Mouse (Mus musculus): ENCODE measurements around the gene Parp4. TPM values are rescaled to one million over a fixed set of nuclear protein-coding genes. Genes with fewer than 3 reads are reported as not detected.

Gene Parp4
- polyA plus RNA-seq, 1 experiment: 7.6 TPM

GRCm38 (mm10) chr14:56697836-56698235, 122.4 kb downstream of the Parp4 start:
- H3K4me3 ChIP-seq (ENCODE audit: extremely low read depth, insufficient read depth, insufficient read length): no peak overlapping the region
- 96% methylated on average over 5 of the region's 5 CpGs for WGBS
- peaks cover 36% of the 10 kb centered on the region for H3K36me3 ChIP-seq (ENCODE audit: control insufficient read depth, insufficient read depth, low read length)
- H3K4me1 ChIP-seq (ENCODE audit: control insufficient read depth, insufficient read depth, insufficient read length): no peaks in the 10 kb centered on the region
- H3K27ac ChIP-seq (ENCODE audit: insufficient read depth, low read length): no peak overlapping the region
- DNase-seq (ENCODE audit: low read depth in 1 of 2, low spot score in 2 of 2): no peak
- H3K27me3 ChIP-seq (ENCODE audit: control insufficient read depth, insufficient read depth, low read length): no peaks in the 10 kb centered on the region
- TF ChIP-seq CTCF (IDR thresholded peaks at IDR 0.05; ENCODE audit: extremely low read depth, insufficient read depth, insufficient read length, insufficient replicate concordance) (no peak), POLR2A (IDR thresholded peaks at IDR 0.05; ENCODE audit: low read depth, low read length) (no peak)

- Histone ChIP-seq H3K4me3 (ENCODE audit: extremely low read depth, insufficient read depth, insufficient read length) (no peak overlapping the region), H3K36me3 (ENCODE audit: control insufficient read depth, insufficient read depth, low read length) (peaks cover 14% of the 10 kb centered on the region)
- 81% methylated on average over 4 of the region's 4 CpGs for WGBS
Observed at GRCm38 (mm10) chr14:56702644-56703043, 127.2 kb downstream of the Parp4 start.

GRCm38 (mm10) chr14:56705687-56706086, 130.3 kb downstream of the Parp4 start:
- no peaks in the 10 kb centered on the region for H3K4me1 ChIP-seq (ENCODE audit: control insufficient read depth, insufficient read depth, insufficient read length)
- WGBS: 87% methylated on average over 4 of the region's 4 CpGs
- no peak for TF ChIP-seq POLR2A (IDR thresholded peaks at IDR 0.05; ENCODE audit: low read depth, low read length)
- TF ChIP-seq CTCF (IDR thresholded peaks at IDR 0.05; ENCODE audit: extremely low read depth, insufficient read depth, insufficient read length, insufficient replicate concordance): no peak
- DNase-seq (ENCODE audit: low read depth in 1 of 2, low spot score in 2 of 2): no peak
- H3K27me3 ChIP-seq (ENCODE audit: control insufficient read depth, insufficient read depth, low read length): no peaks in the 10 kb centered on the region
- H3K36me3 ChIP-seq (ENCODE audit: control insufficient read depth, insufficient read depth, low read length): peaks cover 3% of the 10 kb centered on the region; the same call in 1 of the 2 replicates
- no peak overlapping the region for H3K4me3 ChIP-seq (ENCODE audit: extremely low read depth, insufficient read depth, insufficient read length)
- H3K27ac ChIP-seq (ENCODE audit: insufficient read depth, low read length): no peak overlapping the region

More at GRCm38 (mm10) chr14:56702644-56703043, 127.2 kb downstream of the Parp4 start:
- no peak overlapping the region for H3K27ac ChIP-seq (ENCODE audit: insufficient read depth, low read length)
- no peak for TF ChIP-seq CTCF (IDR thresholded peaks at IDR 0.05; ENCODE audit: extremely low read depth, insufficient read depth, insufficient read length, insufficient replicate concordance)
- no peak for DNase-seq (ENCODE audit: low read depth in 1 of 2, low spot score in 2 of 2)
- no peaks in the 10 kb centered on the region for H3K27me3 ChIP-seq (ENCODE audit: control insufficient read depth, insufficient read depth, low read length)
- no peaks in the 10 kb centered on the region for H3K4me1 ChIP-seq (ENCODE audit: control insufficient read depth, insufficient read depth, insufficient read length)

Other genes starting within 250 kb of the Parp4 start
- gene Atp12a, start 210.6 kb upstream of the Parp4 start, polyA plus RNA-seq (2012; rRNA removed): not detected in 2 replicates
- 0.02 and 0.04 TPM in 2 replicates for gene Rnf17, start 173.0 kb upstream of the Parp4 start, polyA plus RNA-seq (2012; rRNA removed)
- 1.4 and 2.9 TPM in 2 replicates for gene Cenpj, start 194 bp upstream of the Parp4 start, polyA plus RNA-seq (2012; rRNA removed)
- gene Mphosph8, start 92.6 kb downstream of the Parp4 start, polyA plus RNA-seq (2012; rRNA removed): 2.4 and 3.0 TPM in 2 replicates
- 4.9 and 6.3 TPM in 2 replicates for gene Pspc1, start 202.7 kb downstream of the Parp4 start, polyA plus RNA-seq (2012; rRNA removed)
- 3.5 and 4.3 TPM in 2 replicates for gene Zmym5, start 236.1 kb downstream of the Parp4 start, polyA plus RNA-seq (2012; rRNA removed)

All from spleen, adult 2 months (tissue).